Mouse (Mus musculus): ENCODE results near the gene AW551984. TPM values are rescaled to one million over a fixed set of nuclear protein-coding genes. Genes with fewer than 3 reads are reported as not detected.
A peak's percentile ranks its signal among the peaks of the same experiment; 100 is the strongest.

AW551984 gene
- not detected in 3 replicates for total RNA-seq (2017)

DNA sequence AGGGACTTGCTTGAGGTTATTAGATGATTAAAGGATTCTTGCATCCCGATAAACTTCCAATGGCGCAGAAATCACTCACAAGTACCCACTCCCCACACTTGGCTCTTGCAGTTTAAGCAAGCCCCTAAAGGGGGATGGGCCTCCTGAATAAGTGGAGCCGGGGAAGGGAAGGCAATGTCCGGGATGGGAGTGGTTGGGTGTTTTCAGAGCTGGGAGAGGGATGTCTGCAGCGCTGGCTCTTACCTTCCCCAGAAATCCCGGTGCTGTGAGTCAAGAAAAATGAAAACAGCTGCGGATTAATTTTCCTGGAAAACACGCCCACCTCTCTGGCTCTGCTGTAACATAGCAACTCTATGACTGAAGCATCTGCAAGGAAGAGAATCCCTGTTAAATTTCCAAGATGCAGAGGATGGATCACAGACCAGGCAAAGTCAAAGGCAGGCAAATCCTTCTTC, at the start of gene AW551984:
Gene AW551984, minus strand, starts transcription at position 405 of the 455 bp plus-strand sequence.
- no peak for ATAC-seq (replicated peaks; ENCODE audit: insufficient number of reproducible peaks, low FRiP score, low TSS enrichment, poor library complexity, severe bottlenecking)

DNA sequence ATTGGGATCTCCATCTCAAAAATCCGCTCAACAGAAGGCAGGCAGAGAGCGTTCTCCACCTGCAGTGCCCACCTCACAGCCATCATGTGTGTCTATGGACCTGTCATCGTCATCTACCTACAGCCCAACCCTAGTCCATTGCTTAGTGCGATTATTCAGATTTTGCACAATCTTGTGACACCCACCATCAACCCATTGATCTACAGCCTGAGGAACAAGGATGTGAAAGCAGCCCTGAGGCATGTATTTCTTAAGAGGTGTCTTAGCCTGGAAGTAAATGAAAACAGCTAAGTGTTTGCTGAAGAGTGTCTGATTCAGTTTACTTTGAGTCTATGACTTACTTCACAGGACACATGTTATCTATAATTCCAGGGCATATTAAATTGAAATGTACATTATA, 43.2 kb upstream of the AW551984 start:
- no peak for ATAC-seq (replicated peaks; ENCODE audit: insufficient number of reproducible peaks, low FRiP score, low TSS enrichment, poor library complexity, severe bottlenecking)

GRCm38 (mm10) chr9:39644785-39645184, 40.6 kb upstream of the AW551984 start, which contains the start of gene Olfr961:
Gene Olfr961, plus strand, starts transcription at chr9:39645085.
- no peak for ATAC-seq (replicated peaks; ENCODE audit: insufficient number of reproducible peaks, low FRiP score, low TSS enrichment, poor library complexity, severe bottlenecking)

DNA sequence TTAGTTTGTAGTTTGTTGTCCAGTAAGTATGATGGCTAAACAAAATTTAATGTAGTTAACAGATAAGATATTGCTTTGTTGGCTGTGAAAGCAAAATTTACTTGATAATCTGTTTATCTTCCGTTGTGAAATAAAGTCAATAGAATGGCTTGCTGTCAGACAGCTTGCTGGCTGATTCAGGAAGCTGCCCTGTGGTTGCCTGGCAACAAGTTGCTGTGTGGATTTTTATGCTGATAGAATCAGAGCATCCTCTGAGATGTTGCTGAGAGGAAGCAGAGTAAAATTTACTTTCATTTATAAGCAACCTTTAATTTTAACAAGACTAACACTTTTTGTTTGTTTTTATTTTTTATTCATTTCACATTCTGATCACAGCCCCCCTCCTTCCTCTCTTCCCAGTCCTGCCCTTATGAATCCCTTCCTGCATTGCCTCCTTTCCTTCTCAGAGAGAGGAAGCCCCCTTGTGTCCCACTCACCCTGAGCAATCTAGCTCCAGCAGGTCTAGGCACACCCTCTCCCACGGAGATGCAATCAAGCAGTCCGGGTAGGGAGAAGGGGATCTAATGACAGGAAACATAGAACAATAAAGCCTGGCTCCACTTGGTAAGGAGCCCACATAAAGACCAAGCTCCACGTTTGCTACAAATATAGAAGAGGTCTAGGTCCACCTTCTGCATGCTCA, 29.9 kb upstream of the AW551984 start:
- ATAC-seq (replicated peaks; ENCODE audit: insufficient number of reproducible peaks, low FRiP score, low TSS enrichment, poor library complexity, severe bottlenecking), result no peak

DNA sequence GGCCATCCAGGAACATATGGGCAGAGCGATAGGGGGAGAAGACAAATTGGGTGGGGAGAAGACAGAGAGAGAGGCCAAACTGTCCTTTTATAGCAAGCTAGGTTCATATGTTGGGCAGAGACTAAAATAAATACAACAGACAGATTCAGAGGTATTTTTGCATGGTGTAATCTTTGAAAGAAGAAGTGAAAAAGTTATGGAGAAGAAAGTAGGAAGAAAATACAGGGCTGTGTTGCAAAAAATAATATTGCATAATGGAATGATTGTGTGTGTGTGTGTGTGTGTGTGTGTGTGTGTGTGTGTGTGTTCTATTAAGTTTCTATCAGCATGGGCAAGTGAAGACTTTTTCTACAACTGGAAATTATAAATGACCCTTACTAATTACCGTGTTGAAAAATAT, 24.9 kb upstream of the AW551984 start:
- 0 out of 2 replicates have a peak, but pooled peaks have one; percentile 27 for ATAC-seq (replicated peaks; ENCODE audit: insufficient number of reproducible peaks, low FRiP score, low TSS enrichment, poor library complexity, severe bottlenecking)

DNA sequence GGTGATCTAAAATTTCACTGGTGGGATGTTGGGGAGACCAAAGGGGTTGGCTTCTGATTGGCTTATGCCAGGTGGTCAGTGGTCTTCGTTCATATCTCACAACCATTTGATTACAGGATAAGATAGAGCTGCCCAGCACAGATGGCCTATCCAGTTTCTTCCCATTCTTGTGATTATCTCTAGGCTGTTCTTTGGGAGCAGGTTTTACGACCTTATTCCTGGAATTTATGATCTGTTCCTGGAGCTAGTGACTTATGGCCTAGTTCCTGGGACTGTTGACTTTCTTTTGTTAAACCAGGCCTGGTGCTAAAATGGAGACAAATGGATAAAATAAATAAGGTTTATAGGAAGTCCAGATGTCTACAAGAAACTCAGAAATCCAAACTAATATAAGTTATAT, 20.5 kb upstream of the AW551984 start:
- ATAC-seq (replicated peaks; ENCODE audit: insufficient number of reproducible peaks, low FRiP score, low TSS enrichment, poor library complexity, severe bottlenecking), result no peak

DNA sequence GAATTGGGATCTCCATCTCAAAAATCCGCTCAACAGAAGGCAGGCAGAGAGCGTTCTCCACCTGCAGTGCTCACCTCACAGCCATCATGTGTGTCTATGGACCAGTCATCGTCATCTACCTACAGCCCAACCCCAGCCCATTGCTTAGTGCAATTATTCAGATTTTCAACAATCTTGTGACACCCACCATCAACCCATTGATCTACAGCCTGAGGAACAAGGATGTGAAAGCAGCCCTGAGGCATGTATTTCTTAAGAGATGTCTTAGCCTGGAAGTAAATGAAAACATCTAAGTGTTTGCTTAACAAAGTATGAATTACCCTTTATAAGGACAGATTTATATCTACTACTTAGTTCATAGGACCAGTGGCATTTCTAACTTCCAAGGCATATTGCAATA, 19.6 kb upstream of the AW551984 start:
- ATAC-seq (replicated peaks; ENCODE audit: insufficient number of reproducible peaks, low FRiP score, low TSS enrichment, poor library complexity, severe bottlenecking), result no peak

DNA sequence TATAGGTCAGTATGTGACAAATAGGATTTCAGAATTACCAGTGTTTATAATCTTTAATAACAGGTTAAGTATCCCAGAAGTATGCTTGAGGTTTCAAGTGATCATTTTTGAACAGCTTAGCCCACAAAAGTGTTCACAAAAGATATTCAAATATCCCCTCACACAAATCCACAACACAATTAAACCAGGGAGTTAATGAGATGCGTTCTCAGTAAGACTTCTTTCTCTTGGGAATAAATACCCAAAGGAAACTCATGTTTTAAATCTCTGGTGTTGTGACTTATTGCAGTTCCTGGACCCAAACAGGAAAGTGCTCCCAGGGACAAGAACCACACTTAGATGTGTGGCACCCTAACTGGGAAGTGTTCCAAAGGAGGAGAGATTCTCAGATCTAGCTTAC, 16.9 kb upstream of the AW551984 start, which contains the start of gene Olfr960:
Gene Olfr960, plus strand, starts transcription at position 301 of the 400 bp plus-strand sequence.
- ATAC-seq (replicated peaks; ENCODE audit: insufficient number of reproducible peaks, low FRiP score, low TSS enrichment, poor library complexity, severe bottlenecking), result no peak

DNA sequence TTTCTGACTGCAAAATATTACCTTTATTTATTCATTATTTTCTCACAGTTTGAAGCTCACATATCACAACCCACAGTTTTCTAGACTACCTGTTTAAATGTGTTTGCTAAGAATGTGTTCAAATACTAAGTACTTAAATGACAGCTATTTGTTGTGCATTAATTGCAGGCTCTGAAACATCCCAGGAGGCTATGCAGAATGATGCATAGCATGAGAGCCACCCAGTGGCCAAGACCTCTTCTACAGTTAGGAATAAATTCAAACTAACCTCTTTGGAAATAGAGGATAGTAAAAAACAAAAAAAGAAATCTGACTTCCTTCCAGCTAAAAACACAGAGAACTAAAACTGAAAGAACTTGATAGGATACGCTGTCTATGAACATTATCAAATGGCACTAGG, 7.8 kb upstream of the AW551984 start:
- no peak for ATAC-seq (replicated peaks; ENCODE audit: insufficient number of reproducible peaks, low FRiP score, low TSS enrichment, poor library complexity, severe bottlenecking)

GRCm38 (mm10) chr9:39610355-39610754, 6.2 kb upstream of the AW551984 start, which contains the start of gene Olfr148:
Gene Olfr148, plus strand, starts transcription at chr9:39610655.
- ATAC-seq (replicated peaks; ENCODE audit: insufficient number of reproducible peaks, low FRiP score, low TSS enrichment, poor library complexity, severe bottlenecking), result no peak

DNA sequence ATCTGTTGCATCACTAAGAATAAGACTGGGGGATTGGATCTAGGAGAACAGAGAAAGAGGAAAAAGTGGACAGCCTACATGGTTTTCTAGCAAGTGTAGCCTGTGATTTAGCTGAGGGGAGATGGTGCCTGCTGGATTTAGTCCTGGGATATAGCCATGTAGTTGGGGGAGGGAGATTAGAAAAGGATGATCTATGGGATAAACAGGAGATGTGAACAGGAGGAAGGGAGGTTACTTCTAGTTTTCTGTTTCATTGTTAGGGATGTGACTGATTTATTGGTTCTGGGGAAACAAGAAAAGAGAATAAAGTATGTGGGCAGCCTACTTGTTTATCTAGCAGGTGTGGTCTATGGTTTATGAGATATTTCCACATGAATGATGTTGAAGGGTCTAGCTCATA, 4.3 kb upstream of the AW551984 start:
- ATAC-seq (replicated peaks; ENCODE audit: insufficient number of reproducible peaks, low FRiP score, low TSS enrichment, poor library complexity, severe bottlenecking), result no peak

DNA sequence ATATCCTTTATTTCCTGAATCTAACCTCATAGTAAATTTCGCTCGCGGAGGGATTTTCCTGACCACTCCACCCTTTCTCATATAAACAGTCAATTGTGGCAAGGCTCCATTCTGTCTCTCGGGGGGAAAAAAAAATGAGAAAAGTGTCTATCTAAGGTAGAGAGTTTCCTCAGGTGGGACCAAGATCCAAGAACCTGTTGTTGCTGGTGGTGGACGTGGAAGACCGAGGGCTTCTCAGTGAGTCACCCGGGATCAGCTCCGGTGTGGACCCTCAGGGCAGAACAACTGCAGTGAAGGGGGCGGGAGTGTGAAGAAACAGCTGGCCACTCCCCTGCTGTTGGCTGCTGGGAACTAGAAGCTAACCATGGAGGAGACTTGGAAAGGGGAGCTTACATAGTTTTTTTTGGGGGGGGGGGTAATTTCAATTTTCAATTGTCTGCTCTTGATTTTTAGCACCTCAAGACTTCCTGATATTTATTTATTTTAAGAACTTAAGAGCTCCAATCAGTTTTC, 814 bp downstream of the AW551984 start:
- ATAC-seq (replicated peaks; ENCODE audit: insufficient number of reproducible peaks, low FRiP score, low TSS enrichment, poor library complexity, severe bottlenecking), result no peak

DNA sequence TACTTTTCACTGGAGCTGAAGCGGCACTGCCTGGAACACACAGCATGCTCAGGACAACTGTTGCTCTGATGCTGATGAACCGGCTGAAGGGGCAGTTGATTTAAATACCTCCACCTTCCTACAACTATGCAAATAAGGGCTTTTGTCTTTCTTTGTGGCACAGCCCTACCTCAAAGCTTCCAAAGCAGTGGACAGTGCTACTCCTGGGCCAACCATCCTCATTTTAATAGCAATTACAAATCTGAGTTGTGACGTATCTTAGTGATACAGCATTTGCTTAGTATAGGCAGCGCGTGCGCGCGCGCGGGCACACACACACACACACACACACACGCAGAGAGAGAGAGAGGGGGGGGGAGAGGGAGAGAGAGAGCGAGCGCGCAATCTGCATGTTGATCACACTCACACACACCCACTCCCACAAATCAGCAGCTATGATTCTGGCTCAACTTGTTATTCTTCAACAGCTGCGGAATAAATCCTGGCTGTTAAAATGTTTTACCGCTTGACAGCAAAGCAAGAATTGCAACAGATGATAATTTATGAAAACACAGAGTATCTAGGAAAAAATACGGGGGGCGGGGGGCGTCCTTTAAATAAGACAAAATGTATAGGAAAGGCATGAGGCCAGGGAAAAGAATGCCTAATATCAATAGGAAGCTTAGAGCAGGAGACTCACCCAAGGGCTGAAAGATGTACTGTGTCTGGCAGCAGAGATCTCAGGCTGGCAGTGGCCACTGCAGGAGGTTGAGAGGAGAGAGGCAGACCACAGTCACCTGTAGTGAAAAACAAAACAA, 1.5 kb downstream of the AW551984 start:
- ATAC-seq (replicated peaks; ENCODE audit: insufficient number of reproducible peaks, low FRiP score, low TSS enrichment, poor library complexity, severe bottlenecking), result no peak

- no peak for ATAC-seq (replicated peaks; ENCODE audit: insufficient number of reproducible peaks, low FRiP score, low TSS enrichment, poor library complexity, severe bottlenecking)
Observed at GRCm38 (mm10) chr9:39577050-39577449, 27.2 kb downstream of the AW551984 start.

- ATAC-seq (replicated peaks; ENCODE audit: insufficient number of reproducible peaks, low FRiP score, low TSS enrichment, poor library complexity, severe bottlenecking), result no peak
Observed at GRCm38 (mm10) chr9:39575469-39575868, 28.7 kb downstream of the AW551984 start, which contains the start of gene Olfr959. Gene Olfr959, minus strand, starts transcription at chr9:39575569.

GRCm38 (mm10) chr9:39558349-39558647, 45.9 kb downstream of the AW551984 start:
- ATAC-seq (replicated peaks; ENCODE audit: insufficient number of reproducible peaks, low FRiP score, low TSS enrichment, poor library complexity, severe bottlenecking), result no peak

DNA sequence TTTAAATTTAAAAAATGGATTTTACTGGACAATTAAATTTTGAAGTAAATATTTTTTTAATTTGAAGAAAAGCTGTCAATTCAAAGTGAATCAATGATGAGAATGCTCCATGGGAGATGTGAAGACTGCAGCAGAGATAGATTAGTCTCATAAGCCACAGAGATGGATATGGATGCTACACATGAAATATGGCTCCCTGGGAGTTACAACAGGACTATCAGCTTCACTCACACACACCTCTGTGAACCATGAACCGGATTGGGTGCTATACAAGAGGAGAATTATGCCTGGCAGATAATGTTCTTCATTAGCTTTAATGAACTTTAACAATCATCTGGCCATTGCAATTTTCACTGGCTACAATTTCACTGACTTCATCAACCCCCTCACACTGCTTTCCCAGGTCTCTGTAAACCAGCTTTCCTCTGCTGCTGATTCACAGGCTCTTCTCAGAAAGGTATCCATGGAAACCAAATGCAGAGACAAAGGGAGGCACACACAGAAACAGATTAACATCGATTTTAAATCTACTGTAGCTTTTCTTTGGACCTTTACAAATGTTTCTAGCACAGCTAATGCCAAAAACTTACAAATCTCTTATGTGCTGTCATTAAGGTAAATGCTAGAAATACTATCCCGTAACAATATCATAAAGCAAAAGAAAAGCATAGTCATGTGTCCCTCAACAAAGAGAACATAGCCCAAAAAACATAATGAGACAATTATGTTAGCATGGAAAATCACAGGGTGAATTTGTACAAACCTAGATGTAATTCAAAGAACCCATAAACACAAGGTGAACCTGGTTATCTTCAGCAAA, 46.5 kb downstream of the AW551984 start:
- ATAC-seq (replicated peaks; ENCODE audit: insufficient number of reproducible peaks, low FRiP score, low TSS enrichment, poor library complexity, severe bottlenecking), result no peak

DNA sequence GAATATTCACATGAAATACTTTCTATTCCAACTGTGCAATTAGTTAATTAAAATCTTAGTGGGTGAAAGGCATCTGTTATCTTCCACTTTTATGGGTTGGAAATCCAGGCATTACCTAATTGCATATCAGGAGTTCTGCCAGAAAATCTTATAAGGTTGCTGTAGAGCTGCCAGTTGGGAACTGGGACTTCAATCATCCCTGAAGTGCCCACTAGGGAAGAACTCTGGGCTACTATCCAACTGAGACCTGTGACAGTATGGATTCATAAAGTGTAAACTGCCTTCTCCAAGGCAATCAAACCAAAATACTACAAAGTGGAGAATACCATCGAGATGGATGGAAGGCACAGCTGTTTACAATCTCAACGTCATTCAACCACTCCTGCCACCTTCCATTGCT, 50.3 kb downstream of the AW551984 start, which contains the start of gene Olfr958:
Gene Olfr958, minus strand, starts transcription at position 109 of the 400 bp plus-strand sequence.
- no peak for ATAC-seq (replicated peaks; ENCODE audit: insufficient number of reproducible peaks, low FRiP score, low TSS enrichment, poor library complexity, severe bottlenecking)

DNA sequence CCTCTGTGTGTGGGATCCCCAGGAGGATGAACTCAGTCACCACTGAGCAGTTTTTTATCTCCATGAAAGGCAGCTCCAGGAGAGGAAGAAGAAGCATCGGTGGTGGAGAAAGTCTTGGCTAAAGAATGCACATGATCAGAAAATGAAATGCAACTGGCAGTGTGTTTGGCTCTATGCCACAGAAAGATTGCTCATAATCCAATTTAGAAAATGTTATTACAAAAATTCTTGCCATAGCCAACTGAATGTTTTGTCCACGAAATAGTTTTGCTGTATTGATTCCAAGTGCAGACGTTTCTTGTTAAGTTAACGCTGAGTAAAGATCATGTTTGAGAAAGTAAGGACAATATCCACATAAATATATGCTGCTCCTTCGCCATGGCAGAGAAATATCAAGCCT, 53.4 kb downstream of the AW551984 start:
- no peak for ATAC-seq (replicated peaks; ENCODE audit: insufficient number of reproducible peaks, low FRiP score, low TSS enrichment, poor library complexity, severe bottlenecking)

All from monocyte, adult 5-6 weeks (primary cell).